Mouse (Mus musculus) intestine, embryonic 14.5 days (tissue): Measurements from ENCODE around the gene 2010111I01Rik. TPM values are rescaled to one million over a fixed set of nuclear protein-coding genes. Genes with fewer than 3 reads are reported as not detected.

ENCODE experiments used
- ATAC-seq: fragments of 200-750 bp; cut with Nextera tagmentation; replicated peaks from 2 replicates; pipeline ENCODE4 v1.8.0; 2017; ENCODE audit warnings: low read depth, moderate number of reproducible peaks, moderate TSS enrichment, moderate library complexity; ENCODE audit not compliant: low FRiP score, low TSS enrichment
- DNase-seq: peaks from one replicate; pipeline ENCODE4 v3.0.0-alpha.2; 2018; ENCODE audit warnings: low spot score
- H3K27ac ChIP-seq: fragments of 300-500 bp; sonication (generic); 2 replicates; pipeline ENCODE4 v1.5.1; 2014; ENCODE audit warnings: low read depth, mild to moderate bottlenecking, control low read depth
- H3K27me3 ChIP-seq: fragments of 300-500 bp; sonication (generic); replicated peaks from 2 replicates; pipeline ENCODE4 v1.6.1; 2014; ENCODE audit warnings: low read length, control low read depth; ENCODE audit not compliant: control insufficient read depth, insufficient read depth
- H3K36me3 ChIP-seq: fragments of 300-500 bp; sonication (generic); 2 replicates; pipeline ENCODE4 v1.6.1; 2014; ENCODE audit warnings: low read length, control low read depth; ENCODE audit not compliant: control insufficient read depth, insufficient read depth
- H3K4me1 ChIP-seq: fragments of 300-500 bp; sonication (generic); replicated peaks from 2 replicates; pipeline ENCODE4 v1.6.1; 2014; ENCODE audit warnings: low read length, control low read depth, mixed read lengths; ENCODE audit not compliant: control insufficient read depth, insufficient read depth
- H3K4me2 ChIP-seq: fragments of 300-500 bp; sonication (generic); 2 replicates; pipeline ENCODE4 v1.6.1; 2014; ENCODE audit warnings: low read length
- H3K4me3 ChIP-seq: fragments of 300-500 bp; sonication (generic); 2 replicates; pipeline ENCODE4 v1.5.1; 2014; ENCODE audit warnings: low read depth, low read length, control low read depth, mixed read lengths
- H3K9ac ChIP-seq: fragments of 300-500 bp; sonication (generic); 2 replicates; pipeline ENCODE4 v1.6.1; 2014; ENCODE audit warnings: mild to moderate bottlenecking, low read length
- H3K9me3 ChIP-seq: fragments of 300-500 bp; sonication (generic); 2 replicates; pipeline ENCODE4 v1.6.1; 2016; ENCODE audit warnings: low read length, control low read depth; ENCODE audit not compliant: control insufficient read depth
- WGBS: fragments of 180-500 bp; shearing (Covaris S2); extraction: QIAGEN DNeasy Blood & Tissue Kit; methylation state at CpG from one replicate; pipeline ENCODE4 v1.1.7; 2014; 5-methylcytosine and 5-hydroxymethylcytosine counted together
- polyA plus RNA-seq: library from polyadenylated mRNA; unstranded; fragments of >200 nt; fragmentation: Nextera tagmentation; extraction: Ambion mirVana; gene quantifications from 2 replicates; pipeline ENCODE4 v1.2.1, GENCODE M21; 2014

2010111I01Rik gene
- polyA plus RNA-seq, 1 experiment from 2014 or later = 135 TPM

- no peaks in the 10 kb centered on the region for H3K27me3 ChIP-seq
- H3K4me2 ChIP-seq = no peak overlapping the region
- ATAC-seq = no peak
- no peak overlapping the region for H3K9ac ChIP-seq
- no peak for DNase-seq
- no peaks in the 10 kb centered on the region for H3K36me3 ChIP-seq
- H3K27ac ChIP-seq = no peak overlapping the region
- H3K9me3 ChIP-seq = no peaks in the 10 kb centered on the region
- WGBS = 84% methylated on average over 8 of the region's 8 CpGs
- no peak overlapping the region for H3K4me3 ChIP-seq
- H3K4me1 ChIP-seq = no peaks in the 10 kb centered on the region
These were observed 239.0 kb downstream of the 2010111I01Rik start for GRCm38 (mm10) chr13:63203502-63204278.

GRCm38 (mm10) chr13:63205750-63206149, 241.1 kb downstream of the 2010111I01Rik start:
- 70% methylated on average over 4 of the region's 4 CpGs for WGBS
- Histone ChIP-seq H3K27me3 (no peaks in the 10 kb centered on the region), H3K4me1 (no peaks in the 10 kb centered on the region), H3K4me3 (no peak overlapping the region), H3K4me2 (no peak overlapping the region), H3K9ac (no peak overlapping the region), H3K36me3 (no peaks in the 10 kb centered on the region), H3K9me3 (no peaks in the 10 kb centered on the region), H3K27ac (no peak overlapping the region)
- DNase-seq (no peak), ATAC-seq (no peak)

- no peak overlapping the region for H3K9ac ChIP-seq
- H3K9me3 ChIP-seq = no peaks in the 10 kb centered on the region
- ATAC-seq (no peak), DNase-seq (no peak)
- no peaks in the 10 kb centered on the region for H3K36me3 ChIP-seq
- 45% methylated on average over 1 of the region's 1 CpGs for WGBS
- no peak overlapping the region for H3K27ac ChIP-seq
- no peak overlapping the region for H3K4me2 ChIP-seq
- H3K27me3 ChIP-seq = no peaks in the 10 kb centered on the region
- H3K4me3 ChIP-seq = no peak overlapping the region
- H3K4me1 ChIP-seq = no peaks in the 10 kb centered on the region
These were observed 241.7 kb downstream of the 2010111I01Rik start for GRCm38 (mm10) chr13:63206396-63206795.

GRCm38 (mm10) chr13:63216537-63216936, 251.8 kb downstream of the 2010111I01Rik start:
- no peak for ATAC-seq

GRCm38 (mm10) chr13:63223026-63223770, 258.5 kb downstream of the 2010111I01Rik start:
- 0 out of 2 replicates have a peak, but pooled peaks cover 3% of the 10 kb centered on the region for H3K9me3 ChIP-seq
- no peak overlapping the region for H3K9ac ChIP-seq
- ATAC-seq (no peak), DNase-seq (no peak)
- H3K4me2 ChIP-seq = no peak overlapping the region
- no peaks in the 10 kb centered on the region for H3K27me3 ChIP-seq
- H3K4me1 ChIP-seq = no peaks in the 10 kb centered on the region
- H3K27ac ChIP-seq = no peak overlapping the region
- no peak overlapping the region for H3K4me3 ChIP-seq
- WGBS = 94% methylated on average over 7 of the region's 8 CpGs
- no peaks in the 10 kb centered on the region for H3K36me3 ChIP-seq

More at GRCm38 (mm10) chr13:63216537-63216936, 251.8 kb downstream of the 2010111I01Rik start:
- no peak overlapping the region for H3K9ac ChIP-seq
- no peaks in the 10 kb centered on the region for H3K9me3 ChIP-seq
- DNase-seq = no peak
- no peak overlapping the region for H3K4me3 ChIP-seq
- no peaks in the 10 kb centered on the region for H3K27me3 ChIP-seq
- 0 out of 2 replicates have a peak, but pooled peaks cover 5% of the 10 kb centered on the region for H3K36me3 ChIP-seq
- H3K4me1 ChIP-seq = no peaks in the 10 kb centered on the region
- no peak overlapping the region for H3K4me2 ChIP-seq
- no peak overlapping the region for H3K27ac ChIP-seq

- Histone ChIP-seq H3K9me3 (0 out of 2 replicates have a peak, but pooled peaks cover 3% of the 10 kb centered on the region), H3K27me3 (no peaks in the 10 kb centered on the region), H3K4me1 (peaks cover 4% of the 10 kb centered on the region; the same call in 1 of the 2 replicates), H3K9ac (no peak overlapping the region), H3K4me3 (no peak overlapping the region), H3K4me2 (no peak overlapping the region), H3K27ac (no peak overlapping the region), H3K36me3 (no peaks in the 10 kb centered on the region)
- no peak for DNase-seq
- no peak for ATAC-seq
- WGBS = 79% methylated on average over 8 of the region's 8 CpGs
These were observed 261.3 kb downstream of the 2010111I01Rik start for GRCm38 (mm10) chr13:63225796-63226583.

GRCm38 (mm10) chr13:63227785-63228184, 263.1 kb downstream of the 2010111I01Rik start:
- H3K27me3 ChIP-seq = no peaks in the 10 kb centered on the region
- H3K9me3 ChIP-seq = 0 out of 2 replicates have a peak, but pooled peaks cover 3% of the 10 kb centered on the region
- no peak overlapping the region for H3K4me3 ChIP-seq
- no peak overlapping the region for H3K4me2 ChIP-seq
- peaks cover 21% of the 10 kb centered on the region for H3K4me1 ChIP-seq
- DNase-seq = no peak
- H3K27ac ChIP-seq = no peak overlapping the region
- no peaks in the 10 kb centered on the region for H3K36me3 ChIP-seq
- no peak for ATAC-seq
- WGBS = 72% methylated on average over 3 of the region's 3 CpGs
- no peak overlapping the region for H3K9ac ChIP-seq

- Histone ChIP-seq H3K27me3 (no peaks in the 10 kb centered on the region), H3K4me2 (peak overlapping the region; percentile 15; the same call in 1 of the 2 replicates), H3K9me3 (no peaks in the 10 kb centered on the region), H3K4me1 (peaks cover 22% of the 10 kb centered on the region), H3K36me3 (no peaks in the 10 kb centered on the region), H3K27ac (peak overlapping the region; percentile 89), H3K9ac (0 out of 2 replicates have a peak overlapping the region, but pooled peaks have one; percentile 10), H3K4me3 (no peak overlapping the region)
- DNase-seq (no peak), ATAC-seq (peak; percentile 74)
- WGBS = 51% methylated on average over 7 of the region's 7 CpGs
These were observed 266.4 kb downstream of the 2010111I01Rik start for GRCm38 (mm10) chr13:63230955-63231701.
